Mouse (Mus musculus): ENCODE results near the gene Tmem33. TPM values are rescaled to one million over a fixed set of nuclear protein-coding genes. Genes with fewer than 3 reads are reported as not detected.
A peak's percentile ranks its signal among the peaks of the same experiment; 100 is the strongest.

The Tmem33 gene
- polyA plus RNA-seq, 1 experiment = 100 TPM

GRCm38 (mm10) chr5:67252261-67252660, 8.1 kb upstream of the Tmem33 start:
- TF ChIP-seq CTCF (IDR thresholded peaks at IDR 0.05; ENCODE audit: insufficient read depth, low read length) (no peak), POLR2A (IDR thresholded peaks at IDR 0.05; ENCODE audit: borderline replicate concordance, extremely low read depth, low read depth, low read length) (no peak)
- Histone ChIP-seq H3K4me3 (replicated peaks; ENCODE audit: extremely low read depth, low read depth, low read length) (no peak overlapping the region), H3K4me1 (ENCODE audit: control insufficient read depth, insufficient read depth, low read length) (no peaks in the 10 kb centered on the region)
- WGBS = 75% methylated on average over 4 of the region's 4 CpGs
- no peak for DNase-seq

- 47% methylated on average over 8 of the region's 8 CpGs for WGBS
- no peak for DNase-seq
- Histone ChIP-seq H3K4me3 (replicated peaks; ENCODE audit: extremely low read depth, low read depth, low read length) (no peak overlapping the region), H3K4me1 (ENCODE audit: control insufficient read depth, insufficient read depth, low read length) (no peaks in the 10 kb centered on the region)
- TF ChIP-seq POLR2A (IDR thresholded peaks at IDR 0.05; ENCODE audit: borderline replicate concordance, extremely low read depth, low read depth, low read length) (no peak), CTCF (IDR thresholded peaks at IDR 0.05; ENCODE audit: insufficient read depth, low read length) (no peak)
Measured at GRCm38 (mm10) chr5:67255664-67256063, 4.7 kb upstream of the Tmem33 start.

GRCm38 (mm10) chr5:67258473-67258872, 1.9 kb upstream of the Tmem33 start:
- no peak for TF ChIP-seq POLR2A (IDR thresholded peaks at IDR 0.05; ENCODE audit: borderline replicate concordance, extremely low read depth, low read depth, low read length)
- TF ChIP-seq CTCF (IDR thresholded peaks at IDR 0.05; ENCODE audit: insufficient read depth, low read length) = no peak
- Histone ChIP-seq H3K4me1 (ENCODE audit: control insufficient read depth, insufficient read depth, low read length) (no peaks in the 10 kb centered on the region; the same call in 1 of the 2 replicates), H3K4me3 (replicated peaks; ENCODE audit: extremely low read depth, low read depth, low read length) (no peak overlapping the region)
- DNase-seq = no peak
- 82% methylated on average over 9 of the region's 9 CpGs for WGBS

GRCm38 (mm10) chr5:67260159-67260530, 220 bp upstream of the Tmem33 start:
- H3K4me3 ChIP-seq (replicated peaks; ENCODE audit: extremely low read depth, low read depth, low read length) = peak overlapping the region; percentile 79
- DNase-seq = no peak
- WGBS = under 1% methylated on average over 9 of the region's 9 CpGs
- TF ChIP-seq CTCF (IDR thresholded peaks at IDR 0.05; ENCODE audit: insufficient read depth, low read length) (no peak), POLR2A (IDR thresholded peaks at IDR 0.05; ENCODE audit: borderline replicate concordance, extremely low read depth, low read depth, low read length) (no peak)
- H3K4me1 ChIP-seq (ENCODE audit: control insufficient read depth, insufficient read depth, low read length) = no peaks in the 10 kb centered on the region; the same call in 1 of the 2 replicates

- no peaks in the 10 kb centered on the region; the same call in 1 of the 2 replicates for H3K4me1 ChIP-seq (ENCODE audit: control insufficient read depth, insufficient read depth, low read length)
- WGBS = 88% methylated on average over 7 of the region's 7 CpGs
- no peak overlapping the region for H3K4me3 ChIP-seq (replicated peaks; ENCODE audit: extremely low read depth, low read depth, low read length)
- TF ChIP-seq CTCF (IDR thresholded peaks at IDR 0.05; ENCODE audit: insufficient read depth, low read length) (no peak), POLR2A (IDR thresholded peaks at IDR 0.05; ENCODE audit: borderline replicate concordance, extremely low read depth, low read depth, low read length) (no peak)
- no peak for DNase-seq
Measured at GRCm38 (mm10) chr5:67262964-67263363, 2.6 kb downstream of the Tmem33 start.

- DNase-seq = no peak
- no peaks in the 10 kb centered on the region; the same call in 1 of the 2 replicates for H3K4me1 ChIP-seq (ENCODE audit: control insufficient read depth, insufficient read depth, low read length)
- no peak overlapping the region for H3K4me3 ChIP-seq (replicated peaks; ENCODE audit: extremely low read depth, low read depth, low read length)
- TF ChIP-seq POLR2A (IDR thresholded peaks at IDR 0.05; ENCODE audit: borderline replicate concordance, extremely low read depth, low read depth, low read length) = no peak
- no peak for TF ChIP-seq CTCF (IDR thresholded peaks at IDR 0.05; ENCODE audit: insufficient read depth, low read length)
- WGBS = 91% methylated on average over 1 of the region's 1 CpGs
Measured at GRCm38 (mm10) chr5:67266106-67266505, 5.7 kb downstream of the Tmem33 start.

GRCm38 (mm10) chr5:67269309-67269708, 8.9 kb downstream of the Tmem33 start:
- no peak for DNase-seq
- Histone ChIP-seq H3K4me3 (replicated peaks; ENCODE audit: extremely low read depth, low read depth, low read length) (no peak overlapping the region), H3K4me1 (ENCODE audit: control insufficient read depth, insufficient read depth, low read length) (no peaks in the 10 kb centered on the region)
- no peak for TF ChIP-seq CTCF (IDR thresholded peaks at IDR 0.05; ENCODE audit: insufficient read depth, low read length)
- whole genome bisulfite sequencing = 87% methylated on average over 8 of the region's 8 CpGs

- DNase-seq = no peak
- no peak for TF ChIP-seq POLR2A (IDR thresholded peaks at IDR 0.05; ENCODE audit: borderline replicate concordance, extremely low read depth, low read depth, low read length)
- TF ChIP-seq CTCF (IDR thresholded peaks at IDR 0.05; ENCODE audit: insufficient read depth, low read length) = no peak
- H3K4me3 ChIP-seq (replicated peaks; ENCODE audit: extremely low read depth, low read depth, low read length) = no peak overlapping the region
- 87% methylated on average over 9 of the region's 9 CpGs for WGBS
- H3K4me1 ChIP-seq (ENCODE audit: control insufficient read depth, insufficient read depth, low read length) = no peaks in the 10 kb centered on the region
Measured at GRCm38 (mm10) chr5:67279407-67279806, 19.0 kb downstream of the Tmem33 start.

- DNase-seq = no peak
- H3K4me1 ChIP-seq (ENCODE audit: control insufficient read depth, insufficient read depth, low read length) = no peaks in the 10 kb centered on the region
- H3K4me3 ChIP-seq (replicated peaks; ENCODE audit: extremely low read depth, low read depth, low read length) = no peak overlapping the region
- TF ChIP-seq POLR2A (IDR thresholded peaks at IDR 0.05; ENCODE audit: borderline replicate concordance, extremely low read depth, low read depth, low read length) = no peak
- TF ChIP-seq CTCF (IDR thresholded peaks at IDR 0.05; ENCODE audit: insufficient read depth, low read length) = no peak
- WGBS = 91% methylated on average over 4 of the region's 4 CpGs
Measured at GRCm38 (mm10) chr5:67279840-67280239, 19.5 kb downstream of the Tmem33 start.

GRCm38 (mm10) chr5:67280400-67280799, 20.0 kb downstream of the Tmem33 start:
- 95% methylated on average over 4 of the region's 4 CpGs for WGBS
- no peak overlapping the region for H3K4me3 ChIP-seq (replicated peaks; ENCODE audit: extremely low read depth, low read depth, low read length)
- TF ChIP-seq POLR2A (IDR thresholded peaks at IDR 0.05; ENCODE audit: borderline replicate concordance, extremely low read depth, low read depth, low read length) (no peak), CTCF (IDR thresholded peaks at IDR 0.05; ENCODE audit: insufficient read depth, low read length) (no peak)
- H3K4me1 ChIP-seq (ENCODE audit: control insufficient read depth, insufficient read depth, low read length) = no peaks in the 10 kb centered on the region
- no peak for DNase-seq
